Mouse (Mus musculus): ENCODE data around the gene Kank4. TPM values are rescaled to one million over a fixed set of nuclear protein-coding genes. Genes with fewer than 3 reads are reported as not detected.
"Not testable (repeated sequence)": the region's sequence is repeated elsewhere in the genome, so short reads cannot be mapped to it uniquely, and the experiment has no call there.

The Kank4 gene
- polyA plus RNA-seq, 1 experiment from 2014 or later = 0.26 TPM

- not testable (repeated sequence) for H3K9ac ChIP-seq (ENCODE audit: low read depth, low read length); H3K27ac ChIP-seq (ENCODE audit: low read length); H3K36me3 ChIP-seq (ENCODE audit: control insufficient read depth, insufficient read depth, low read length); H3K9me3 ChIP-seq (replicated peaks; ENCODE audit: control insufficient read depth, low read length, poor library complexity, severe bottlenecking); H3K4me2 ChIP-seq (ENCODE audit: low read length); ATAC-seq; H3K4me1 ChIP-seq (ENCODE audit: control insufficient read depth, insufficient read depth, low read length); H3K4me3 ChIP-seq (ENCODE audit: low read depth, low read length); H3K27me3 ChIP-seq (ENCODE audit: control insufficient read depth, insufficient read depth, low read depth, low read length)
- 96% methylated on average over 1 of the region's 1 CpGs for WGBS
These were observed 33.1 kb upstream of the Kank4 start for GRCm38 (mm10) chr4:98850485-98850884.

DNA sequence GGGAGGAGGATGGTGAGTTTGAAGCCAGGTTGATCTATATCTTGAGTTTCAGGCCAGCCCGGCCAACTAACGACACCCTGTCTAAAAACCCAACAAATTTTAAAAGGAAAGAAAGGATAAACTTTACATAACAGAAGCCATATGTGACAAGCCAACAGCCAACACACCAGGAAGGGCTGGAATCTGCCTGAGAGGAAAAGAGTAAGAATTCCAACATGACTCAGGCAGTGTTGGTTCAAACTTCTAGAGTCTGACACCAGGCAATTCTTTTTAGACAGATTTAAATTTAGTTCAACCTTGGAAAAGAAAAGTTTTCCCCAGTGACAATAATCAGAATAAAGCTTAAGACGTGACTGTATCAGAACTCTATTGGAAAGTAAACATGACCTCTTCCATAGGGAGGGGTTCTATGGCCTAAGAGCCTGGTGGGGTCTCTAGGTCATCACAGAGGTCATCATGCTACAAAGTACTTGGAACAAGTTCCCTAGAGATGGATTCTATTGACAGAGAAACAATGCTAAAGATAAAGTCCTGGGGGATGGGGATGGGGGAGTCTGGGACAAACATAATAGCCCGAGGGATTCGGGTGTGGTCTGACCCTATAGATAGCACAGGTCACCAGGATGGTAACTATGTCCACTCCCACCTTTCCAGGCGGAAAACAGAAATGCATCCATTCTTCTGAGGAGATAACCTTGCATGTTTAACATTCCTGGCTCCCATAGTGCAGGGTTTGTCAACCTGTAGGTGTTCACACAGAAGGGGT, 30.0 kb upstream of the Kank4 start:
- WGBS = 78% methylated on average over 6 of the region's 6 CpGs
- H3K27ac ChIP-seq (ENCODE audit: low read length) = no peak overlapping the region

GRCm38 (mm10) chr4:98846396-98846795, 29.1 kb upstream of the Kank4 start:
- Histone ChIP-seq H3K4me2 (ENCODE audit: low read length) (no peak overlapping the region), H3K36me3 (ENCODE audit: control insufficient read depth, insufficient read depth, low read length) (no peaks in the 10 kb centered on the region), H3K9me3 (replicated peaks; ENCODE audit: control insufficient read depth, low read length, poor library complexity, severe bottlenecking) (no peaks in the 10 kb centered on the region), H3K27ac (ENCODE audit: low read length) (no peak overlapping the region), H3K27me3 (ENCODE audit: control insufficient read depth, insufficient read depth, low read depth, low read length) (no peaks in the 10 kb centered on the region), H3K4me1 (ENCODE audit: control insufficient read depth, insufficient read depth, low read length) (no peaks in the 10 kb centered on the region), H3K9ac (ENCODE audit: low read depth, low read length) (no peak overlapping the region), H3K4me3 (ENCODE audit: low read depth, low read length) (no peak overlapping the region)
- ATAC-seq = no peak
- WGBS = 49% methylated on average over 3 of the region's 3 CpGs

More for the DNA sequence above, 30.0 kb upstream of the Kank4 start:
- Histone ChIP-seq H3K9me3 (replicated peaks; ENCODE audit: control insufficient read depth, low read length, poor library complexity, severe bottlenecking) (no peaks in the 10 kb centered on the region), H3K4me1 (ENCODE audit: control insufficient read depth, insufficient read depth, low read length) (no peaks in the 10 kb centered on the region), H3K36me3 (ENCODE audit: control insufficient read depth, insufficient read depth, low read length) (no peaks in the 10 kb centered on the region), H3K27me3 (ENCODE audit: control insufficient read depth, insufficient read depth, low read depth, low read length) (no peaks in the 10 kb centered on the region), H3K4me3 (ENCODE audit: low read depth, low read length) (no peak overlapping the region), H3K9ac (ENCODE audit: low read depth, low read length) (no peak overlapping the region), H3K4me2 (ENCODE audit: low read length) (no peak overlapping the region)
- ATAC-seq = no peak

GRCm38 (mm10) chr4:98845687-98846125, 28.4 kb upstream of the Kank4 start:
- ATAC-seq = no peak
- Histone ChIP-seq H3K4me1 (ENCODE audit: control insufficient read depth, insufficient read depth, low read length) (no peaks in the 10 kb centered on the region), H3K4me3 (ENCODE audit: low read depth, low read length) (no peak overlapping the region), H3K9ac (ENCODE audit: low read depth, low read length) (no peak overlapping the region), H3K27ac (ENCODE audit: low read length) (no peak overlapping the region), H3K4me2 (ENCODE audit: low read length) (no peak overlapping the region), H3K9me3 (replicated peaks; ENCODE audit: control insufficient read depth, low read length, poor library complexity, severe bottlenecking) (no peaks in the 10 kb centered on the region), H3K27me3 (ENCODE audit: control insufficient read depth, insufficient read depth, low read depth, low read length) (no peaks in the 10 kb centered on the region), H3K36me3 (ENCODE audit: control insufficient read depth, insufficient read depth, low read length) (no peaks in the 10 kb centered on the region)
- 77% methylated on average over 8 of the region's 8 CpGs for WGBS

- Histone ChIP-seq H3K4me3 (ENCODE audit: low read depth, low read length) (no peak overlapping the region), H3K9ac (ENCODE audit: low read depth, low read length) (no peak overlapping the region), H3K36me3 (ENCODE audit: control insufficient read depth, insufficient read depth, low read length) (no peaks in the 10 kb centered on the region), H3K9me3 (replicated peaks; ENCODE audit: control insufficient read depth, low read length, poor library complexity, severe bottlenecking) (no peaks in the 10 kb centered on the region), H3K4me1 (ENCODE audit: control insufficient read depth, insufficient read depth, low read length) (no peaks in the 10 kb centered on the region), H3K27me3 (ENCODE audit: control insufficient read depth, insufficient read depth, low read depth, low read length) (no peaks in the 10 kb centered on the region), H3K27ac (ENCODE audit: low read length) (no peak overlapping the region), H3K4me2 (ENCODE audit: low read length) (no peak overlapping the region)
- ATAC-seq = no peak
- WGBS = 91% methylated on average over 4 of the region's 4 CpGs
These were observed 27.9 kb upstream of the Kank4 start for GRCm38 (mm10) chr4:98845201-98845600.

GRCm38 (mm10) chr4:98843906-98844597, 26.7 kb upstream of the Kank4 start:
- WGBS = 82% methylated on average over 7 of the region's 7 CpGs
- Histone ChIP-seq H3K27ac (ENCODE audit: low read length) (no peak overlapping the region), H3K27me3 (ENCODE audit: control insufficient read depth, insufficient read depth, low read depth, low read length) (no peaks in the 10 kb centered on the region), H3K9ac (ENCODE audit: low read depth, low read length) (no peak overlapping the region), H3K4me3 (ENCODE audit: low read depth, low read length) (no peak overlapping the region), H3K36me3 (ENCODE audit: control insufficient read depth, insufficient read depth, low read length) (no peaks in the 10 kb centered on the region), H3K4me2 (ENCODE audit: low read length) (no peak overlapping the region), H3K9me3 (replicated peaks; ENCODE audit: control insufficient read depth, low read length, poor library complexity, severe bottlenecking) (no peaks in the 10 kb centered on the region), H3K4me1 (ENCODE audit: control insufficient read depth, insufficient read depth, low read length) (no peaks in the 10 kb centered on the region)
- no peak for ATAC-seq

GRCm38 (mm10) chr4:98841251-98841650, 23.9 kb upstream of the Kank4 start:
- not testable (repeated sequence) for H3K27ac ChIP-seq (ENCODE audit: low read length); H3K9ac ChIP-seq (ENCODE audit: low read depth, low read length); H3K4me1 ChIP-seq (ENCODE audit: control insufficient read depth, insufficient read depth, low read length); H3K36me3 ChIP-seq (ENCODE audit: control insufficient read depth, insufficient read depth, low read length); ATAC-seq; H3K4me3 ChIP-seq (ENCODE audit: low read depth, low read length); H3K4me2 ChIP-seq (ENCODE audit: low read length); H3K9me3 ChIP-seq (replicated peaks; ENCODE audit: control insufficient read depth, low read length, poor library complexity, severe bottlenecking); H3K27me3 ChIP-seq (ENCODE audit: control insufficient read depth, insufficient read depth, low read depth, low read length)
- 71% methylated on average over 6 of the region's 6 CpGs for WGBS

- ATAC-seq = peak; percentile 42; the same call in 1 of the 2 replicates
- 10% methylated on average over 6 of the region's 6 CpGs for WGBS
These were observed 23.2 kb upstream of the Kank4 start for GRCm38 (mm10) chr4:98840526-98840925.

DNA sequence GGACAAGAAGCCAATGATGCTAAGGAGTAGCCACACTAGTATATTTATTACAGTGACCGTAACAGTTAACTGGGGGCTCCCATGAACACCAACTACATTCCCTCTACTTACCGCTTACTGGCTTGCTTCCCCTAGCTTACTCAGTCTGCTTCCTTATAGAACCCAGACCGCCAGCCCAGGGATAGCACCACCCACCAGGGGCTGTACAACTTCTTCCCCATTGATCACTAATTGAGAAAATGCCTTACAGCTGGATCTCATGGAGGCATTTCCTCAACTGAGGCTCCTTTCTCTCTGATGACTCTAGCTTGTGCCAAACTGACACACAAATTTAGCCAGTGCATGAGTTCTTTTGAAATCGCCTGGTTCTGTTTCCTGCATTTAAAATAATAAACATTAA, 21.6 kb upstream of the Kank4 start:
- Histone ChIP-seq H3K9ac (ENCODE audit: low read depth, low read length) (no peak overlapping the region), H3K27me3 (ENCODE audit: control insufficient read depth, insufficient read depth, low read depth, low read length) (no peaks in the 10 kb centered on the region), H3K4me3 (ENCODE audit: low read depth, low read length) (no peak overlapping the region), H3K27ac (ENCODE audit: low read length) (no peak overlapping the region), H3K36me3 (ENCODE audit: control insufficient read depth, insufficient read depth, low read length) (no peaks in the 10 kb centered on the region), H3K4me2 (ENCODE audit: low read length) (no peak overlapping the region), H3K9me3 (replicated peaks; ENCODE audit: control insufficient read depth, low read length, poor library complexity, severe bottlenecking) (no peaks in the 10 kb centered on the region), H3K4me1 (ENCODE audit: control insufficient read depth, insufficient read depth, low read length) (no peaks in the 10 kb centered on the region)
- WGBS = 91% methylated on average over 4 of the region's 4 CpGs
- ATAC-seq = no peak

More at GRCm38 (mm10) chr4:98840526-98840925, 23.2 kb upstream of the Kank4 start:
- Histone ChIP-seq H3K36me3 (ENCODE audit: control insufficient read depth, insufficient read depth, low read length) (no peaks in the 10 kb centered on the region), H3K9ac (ENCODE audit: low read depth, low read length) (no peak overlapping the region), H3K27ac (ENCODE audit: low read length) (no peak overlapping the region), H3K4me3 (ENCODE audit: low read depth, low read length) (no peak overlapping the region), H3K27me3 (ENCODE audit: control insufficient read depth, insufficient read depth, low read depth, low read length) (no peaks in the 10 kb centered on the region), H3K9me3 (replicated peaks; ENCODE audit: control insufficient read depth, low read length, poor library complexity, severe bottlenecking) (no peaks in the 10 kb centered on the region), H3K4me2 (ENCODE audit: low read length) (no peak overlapping the region), H3K4me1 (ENCODE audit: control insufficient read depth, insufficient read depth, low read length) (no peaks in the 10 kb centered on the region)

All from midbrain, embryonic 16.5 days (tissue).